Mouse (Mus musculus): ENCODE data around the gene Pard3b. TPM values are rescaled to one million over a fixed set of nuclear protein-coding genes. Genes with fewer than 3 reads are reported as not detected.
"Not testable (repeated sequence)": the region's sequence is repeated elsewhere in the genome, so short reads cannot be mapped to it uniquely, and the experiment has no call there.

Gene Pard3b
- polyA plus RNA-seq, 1 experiment from 2014 or later, result 10.5 TPM

DNA sequence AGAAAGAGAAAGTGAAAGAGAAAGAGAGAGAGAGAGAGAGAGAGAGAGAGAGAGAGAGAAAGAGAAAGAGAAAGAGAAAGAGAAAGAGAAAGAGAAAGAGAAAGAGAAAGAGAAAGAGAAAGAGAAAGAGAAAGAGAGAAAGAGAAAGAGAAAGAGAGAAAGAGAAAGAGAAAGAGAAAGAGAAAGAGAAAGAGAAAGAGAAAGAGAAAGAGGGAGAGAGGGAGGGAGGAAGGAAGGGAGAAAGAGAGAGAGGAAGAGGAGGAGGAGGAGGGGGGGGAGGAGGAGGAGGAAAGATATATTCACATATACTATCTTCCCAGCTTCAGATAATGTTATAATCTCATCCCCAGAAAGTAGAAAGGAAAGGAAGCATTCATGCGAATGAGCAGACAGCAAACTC, 966.0 kb downstream of the Pard3b start:
- not testable (repeated sequence) for H3K4me2 ChIP-seq; H3K9ac ChIP-seq (ENCODE audit: low read depth, low read length); H3K27me3 ChIP-seq (ENCODE audit: control insufficient read depth, insufficient read depth, low read length); H3K4me3 ChIP-seq (ENCODE audit: low read depth, low read length); H3K36me3 ChIP-seq (ENCODE audit: control insufficient read depth, insufficient read depth, low read length); H3K9me3 ChIP-seq (replicated peaks; ENCODE audit: control insufficient read depth, low read length); H3K4me1 ChIP-seq (ENCODE audit: control insufficient read depth, insufficient read depth, low read length); H3K27ac ChIP-seq (ENCODE audit: low read depth, low read length); ATAC-seq (replicated peaks; ENCODE audit: insufficient number of reproducible peaks, low FRiP score, low TSS enrichment)
- WGBS (ENCODE audit: insufficient replicate concordance), result 85% methylated on average over 1 of the region's 1 CpGs

DNA sequence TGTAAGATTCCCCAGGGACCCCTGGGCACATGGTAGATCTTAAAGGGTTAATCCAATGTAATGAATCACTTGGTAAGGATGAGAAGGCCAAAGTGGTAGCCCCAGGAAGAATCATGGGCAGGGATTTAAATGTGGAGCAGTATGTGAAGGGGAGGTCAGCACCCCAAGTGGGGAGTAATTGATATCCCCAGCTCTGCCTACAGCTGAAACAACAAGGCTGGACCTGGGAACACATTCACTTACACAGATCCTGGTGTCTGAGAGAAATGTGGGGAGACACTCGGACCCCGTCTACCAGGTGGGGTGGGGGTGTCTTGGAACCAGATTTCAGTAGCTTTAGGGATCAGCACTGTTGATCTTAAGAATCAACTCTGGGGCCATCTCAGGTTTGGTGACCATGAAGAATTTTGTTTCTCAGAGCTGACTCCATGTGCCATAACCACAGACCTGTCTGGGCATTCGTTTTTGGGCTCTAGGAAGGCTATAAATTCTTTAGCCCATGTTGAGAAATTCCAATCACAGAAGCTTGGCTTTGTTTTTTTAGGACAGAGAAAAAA, 979.6 kb downstream of the Pard3b start:
- H3K9me3 ChIP-seq (replicated peaks; ENCODE audit: control insufficient read depth, low read length), result no peaks in the 10 kb centered on the region
- H3K9ac ChIP-seq (ENCODE audit: low read depth, low read length), result no peak overlapping the region
- H3K4me2 ChIP-seq, result no peak overlapping the region
- H3K27ac ChIP-seq (ENCODE audit: low read depth, low read length), result no peak overlapping the region
- ATAC-seq (replicated peaks; ENCODE audit: insufficient number of reproducible peaks, low FRiP score, low TSS enrichment), result no peak
- H3K27me3 ChIP-seq (ENCODE audit: control insufficient read depth, insufficient read depth, low read length), result no peaks in the 10 kb centered on the region
- H3K36me3 ChIP-seq (ENCODE audit: control insufficient read depth, insufficient read depth, low read length), result no peaks in the 10 kb centered on the region
- H3K4me1 ChIP-seq (ENCODE audit: control insufficient read depth, insufficient read depth, low read length), result no peaks in the 10 kb centered on the region
- 68% methylated on average over 3 of the region's 3 CpGs for WGBS (ENCODE audit: insufficient replicate concordance)
- no peak overlapping the region for H3K4me3 ChIP-seq (ENCODE audit: low read depth, low read length)

DNA sequence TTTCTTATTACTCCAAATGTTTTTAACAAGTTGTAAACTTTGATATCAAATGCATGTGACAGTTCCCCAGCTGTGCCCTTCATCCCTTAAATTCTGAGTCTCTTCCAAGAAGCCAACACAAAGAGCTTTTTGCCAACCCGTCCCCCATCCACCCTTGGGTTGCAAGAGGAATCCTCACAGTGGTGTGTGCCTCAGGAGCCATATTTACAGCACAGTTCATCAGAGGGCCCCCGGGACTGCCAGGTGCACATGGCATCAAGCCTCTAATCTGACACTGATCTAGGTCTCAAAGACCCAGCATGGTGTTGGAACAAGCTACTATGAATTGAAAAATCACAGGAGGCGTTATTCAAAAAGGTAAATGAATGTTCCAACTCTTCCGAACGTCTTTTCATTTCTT, 980.8 kb downstream of the Pard3b start:
- H3K9ac ChIP-seq (ENCODE audit: low read depth, low read length), result no peak overlapping the region
- WGBS (ENCODE audit: insufficient replicate concordance), result 84% methylated on average over 5 of the region's 5 CpGs
- H3K9me3 ChIP-seq (replicated peaks; ENCODE audit: control insufficient read depth, low read length), result no peaks in the 10 kb centered on the region
- no peak overlapping the region for H3K4me2 ChIP-seq
- no peaks in the 10 kb centered on the region for H3K27me3 ChIP-seq (ENCODE audit: control insufficient read depth, insufficient read depth, low read length)
- no peak overlapping the region for H3K4me3 ChIP-seq (ENCODE audit: low read depth, low read length)
- no peaks in the 10 kb centered on the region for H3K36me3 ChIP-seq (ENCODE audit: control insufficient read depth, insufficient read depth, low read length)
- no peak for ATAC-seq (replicated peaks; ENCODE audit: insufficient number of reproducible peaks, low FRiP score, low TSS enrichment)
- H3K4me1 ChIP-seq (ENCODE audit: control insufficient read depth, insufficient read depth, low read length), result no peaks in the 10 kb centered on the region
- no peak overlapping the region for H3K27ac ChIP-seq (ENCODE audit: low read depth, low read length)

DNA sequence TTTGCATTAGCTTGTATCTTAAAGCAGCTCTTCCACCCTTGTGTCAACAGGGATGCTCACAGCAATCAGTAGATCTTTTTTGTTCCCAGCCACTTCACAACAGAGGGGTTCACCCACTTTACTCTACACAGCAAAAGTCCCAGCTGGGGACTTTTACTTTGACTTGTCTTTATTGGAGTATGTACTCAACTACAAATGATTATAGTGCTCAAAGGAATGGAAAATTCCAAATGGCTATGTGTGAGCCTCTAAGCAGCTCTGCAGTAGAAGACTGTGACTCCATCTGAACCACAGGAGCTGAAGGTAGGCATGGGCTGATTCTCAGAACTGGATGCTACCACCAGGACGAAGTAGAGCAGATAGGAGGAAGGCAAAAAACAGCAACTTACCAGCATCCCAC, 983.8 kb downstream of the Pard3b start:
- Histone ChIP-seq H3K9ac (ENCODE audit: low read depth, low read length) (no peak overlapping the region), H3K4me2 (no peak overlapping the region), H3K9me3 (replicated peaks; ENCODE audit: control insufficient read depth, low read length) (no peaks in the 10 kb centered on the region), H3K36me3 (ENCODE audit: control insufficient read depth, insufficient read depth, low read length) (no peaks in the 10 kb centered on the region), H3K4me1 (ENCODE audit: control insufficient read depth, insufficient read depth, low read length) (0 out of 2 replicates have a peak, but pooled peaks cover 3% of the 10 kb centered on the region), H3K27me3 (ENCODE audit: control insufficient read depth, insufficient read depth, low read length) (no peaks in the 10 kb centered on the region), H3K27ac (ENCODE audit: low read depth, low read length) (no peak overlapping the region), H3K4me3 (ENCODE audit: low read depth, low read length) (no peak overlapping the region)
- WGBS (ENCODE audit: insufficient replicate concordance), result 88% methylated on average over 1 of the region's 1 CpGs
- ATAC-seq (replicated peaks; ENCODE audit: insufficient number of reproducible peaks, low FRiP score, low TSS enrichment), result no peak

DNA sequence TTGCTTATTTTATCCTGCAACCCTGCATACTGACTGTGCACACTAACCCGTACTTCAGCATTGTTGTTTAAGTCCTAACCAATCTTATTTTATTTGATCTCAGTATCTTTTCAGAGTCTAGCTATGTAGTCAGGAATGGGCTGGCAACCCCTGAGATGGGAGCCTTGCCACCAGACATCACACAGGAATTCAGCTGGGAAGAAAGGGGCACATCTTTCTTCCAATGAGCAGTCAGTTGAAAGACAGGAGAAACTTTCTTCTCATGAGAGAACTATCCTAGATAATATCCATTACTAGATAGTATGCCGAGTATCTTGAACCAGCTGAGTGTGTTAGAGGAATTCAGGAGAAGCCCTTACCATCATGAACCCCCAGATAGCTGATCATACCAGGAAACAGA, 985.5 kb downstream of the Pard3b start:
- no peak overlapping the region for H3K4me2 ChIP-seq
- ATAC-seq (replicated peaks; ENCODE audit: insufficient number of reproducible peaks, low FRiP score, low TSS enrichment), result no peak
- H3K9me3 ChIP-seq (replicated peaks; ENCODE audit: control insufficient read depth, low read length), result no peaks in the 10 kb centered on the region
- no peaks in the 10 kb centered on the region for H3K27me3 ChIP-seq (ENCODE audit: control insufficient read depth, insufficient read depth, low read length)
- H3K27ac ChIP-seq (ENCODE audit: low read depth, low read length), result no peak overlapping the region
- 72% methylated on average over 2 of the region's 2 CpGs for WGBS (ENCODE audit: insufficient replicate concordance)
- H3K4me1 ChIP-seq (ENCODE audit: control insufficient read depth, insufficient read depth, low read length), result 0 out of 2 replicates have a peak, but pooled peaks cover 3% of the 10 kb centered on the region
- no peak overlapping the region for H3K4me3 ChIP-seq (ENCODE audit: low read depth, low read length)
- H3K36me3 ChIP-seq (ENCODE audit: control insufficient read depth, insufficient read depth, low read length), result no peaks in the 10 kb centered on the region
- no peak overlapping the region for H3K9ac ChIP-seq (ENCODE audit: low read depth, low read length)

DNA sequence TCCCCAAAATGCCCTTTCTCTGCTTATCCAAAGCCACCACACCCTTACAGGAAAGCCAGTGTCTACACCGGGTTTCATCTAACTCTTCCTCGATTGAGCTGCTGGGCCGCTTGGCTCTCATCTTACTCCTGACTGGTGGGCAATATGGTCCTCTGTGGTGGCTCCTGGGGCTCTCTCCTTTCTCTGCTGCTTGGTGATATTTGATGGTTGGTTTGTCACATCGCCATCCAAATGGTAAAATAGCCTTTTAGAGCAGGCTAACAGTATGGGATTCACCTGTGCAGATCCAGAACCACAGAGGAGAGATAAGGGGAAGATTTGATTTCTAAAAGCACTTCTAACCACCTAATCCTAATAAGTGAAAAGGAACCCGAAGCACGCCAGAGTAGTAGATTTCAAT, 986.2 kb downstream of the Pard3b start:
- H3K27ac ChIP-seq (ENCODE audit: low read depth, low read length), result no peak overlapping the region
- no peaks in the 10 kb centered on the region for H3K9me3 ChIP-seq (replicated peaks; ENCODE audit: control insufficient read depth, low read length)
- WGBS (ENCODE audit: insufficient replicate concordance), result 82% methylated on average over 6 of the region's 6 CpGs
- no peaks in the 10 kb centered on the region for H3K27me3 ChIP-seq (ENCODE audit: control insufficient read depth, insufficient read depth, low read length)
- no peaks in the 10 kb centered on the region for H3K36me3 ChIP-seq (ENCODE audit: control insufficient read depth, insufficient read depth, low read length)
- H3K4me2 ChIP-seq, result no peak overlapping the region
- H3K4me3 ChIP-seq (ENCODE audit: low read depth, low read length), result no peak overlapping the region
- ATAC-seq (replicated peaks; ENCODE audit: insufficient number of reproducible peaks, low FRiP score, low TSS enrichment), result no peak
- H3K4me1 ChIP-seq (ENCODE audit: control insufficient read depth, insufficient read depth, low read length), result 0 out of 2 replicates have a peak, but pooled peaks cover 3% of the 10 kb centered on the region
- no peak overlapping the region for H3K9ac ChIP-seq (ENCODE audit: low read depth, low read length)

DNA sequence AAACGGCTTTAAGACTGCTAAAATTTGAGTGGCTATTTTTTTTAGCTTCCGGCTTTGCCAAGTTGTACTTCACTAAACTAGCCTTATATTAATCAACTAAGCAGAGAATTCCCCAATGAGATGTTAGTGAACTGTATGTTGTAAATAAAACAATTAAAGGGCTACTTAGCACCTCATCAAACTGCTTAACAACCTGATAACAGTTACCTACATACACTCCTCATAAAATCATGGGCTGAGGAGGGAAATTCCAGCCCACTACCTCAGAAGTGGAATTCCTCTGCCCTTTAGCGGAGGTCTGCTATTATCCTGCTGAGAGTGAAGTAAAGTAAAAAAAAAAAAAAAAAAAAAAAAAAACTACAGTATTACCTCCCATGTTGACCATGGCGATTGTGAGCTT, 986.7 kb downstream of the Pard3b start:
- Histone ChIP-seq H3K9ac (ENCODE audit: low read depth, low read length) (no peak overlapping the region), H3K27ac (ENCODE audit: low read depth, low read length) (no peak overlapping the region), H3K27me3 (ENCODE audit: control insufficient read depth, insufficient read depth, low read length) (no peaks in the 10 kb centered on the region), H3K4me1 (ENCODE audit: control insufficient read depth, insufficient read depth, low read length) (0 out of 2 replicates have a peak, but pooled peaks cover 3% of the 10 kb centered on the region), H3K4me2 (no peak overlapping the region), H3K4me3 (ENCODE audit: low read depth, low read length) (no peak overlapping the region), H3K36me3 (ENCODE audit: control insufficient read depth, insufficient read depth, low read length) (no peaks in the 10 kb centered on the region), H3K9me3 (replicated peaks; ENCODE audit: control insufficient read depth, low read length) (no peaks in the 10 kb centered on the region)
- 69% methylated on average over 4 of the region's 4 CpGs for WGBS (ENCODE audit: insufficient replicate concordance)
- ATAC-seq (replicated peaks; ENCODE audit: insufficient number of reproducible peaks, low FRiP score, low TSS enrichment), result no peak

DNA sequence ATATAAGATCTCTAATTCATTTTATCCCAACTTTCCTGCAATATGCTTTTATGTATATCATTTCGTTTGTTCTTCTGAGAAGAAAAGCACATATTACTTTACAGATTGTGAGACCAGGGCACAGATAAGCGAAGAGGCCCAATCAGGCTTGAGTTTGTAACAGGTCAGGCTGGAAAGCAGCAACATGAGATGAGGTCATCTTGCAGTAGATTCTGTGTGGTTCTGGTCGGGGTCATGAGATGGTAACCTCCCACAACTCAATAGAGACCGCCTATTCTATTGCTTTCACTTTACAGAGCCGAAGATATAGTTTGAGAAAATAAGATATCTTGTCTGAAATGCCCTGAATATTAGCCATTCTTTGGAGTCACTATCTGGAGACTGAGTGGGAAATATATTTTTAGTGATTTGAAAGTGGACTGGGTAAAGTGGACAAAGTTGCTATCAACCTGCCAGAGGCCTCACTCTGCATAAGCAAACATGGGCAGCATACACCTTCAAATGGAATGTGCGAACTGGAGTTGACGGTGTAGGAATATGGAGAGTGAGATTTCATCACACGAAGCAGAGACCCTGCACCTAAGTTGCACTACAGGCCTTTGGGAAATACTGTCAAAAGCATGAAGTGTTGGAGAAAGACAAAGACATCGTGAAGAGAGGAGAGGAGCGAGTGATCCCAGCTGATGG, 987.3 kb downstream of the Pard3b start:
- 71% methylated on average over 10 of the region's 10 CpGs for WGBS (ENCODE audit: insufficient replicate concordance)
- no peak overlapping the region for H3K27ac ChIP-seq (ENCODE audit: low read depth, low read length)
- H3K27me3 ChIP-seq (ENCODE audit: control insufficient read depth, insufficient read depth, low read length), result no peaks in the 10 kb centered on the region
- no peak overlapping the region for H3K9ac ChIP-seq (ENCODE audit: low read depth, low read length)
- H3K9me3 ChIP-seq (replicated peaks; ENCODE audit: control insufficient read depth, low read length), result no peaks in the 10 kb centered on the region
- H3K36me3 ChIP-seq (ENCODE audit: control insufficient read depth, insufficient read depth, low read length), result no peaks in the 10 kb centered on the region
- no peak overlapping the region for H3K4me3 ChIP-seq (ENCODE audit: low read depth, low read length)
- no peak overlapping the region for H3K4me2 ChIP-seq
- ATAC-seq (replicated peaks; ENCODE audit: insufficient number of reproducible peaks, low FRiP score, low TSS enrichment), result no peak
- peaks cover 3% of the 10 kb centered on the region; the same call in 1 of the 2 replicates for H3K4me1 ChIP-seq (ENCODE audit: control insufficient read depth, insufficient read depth, low read length)

DNA sequence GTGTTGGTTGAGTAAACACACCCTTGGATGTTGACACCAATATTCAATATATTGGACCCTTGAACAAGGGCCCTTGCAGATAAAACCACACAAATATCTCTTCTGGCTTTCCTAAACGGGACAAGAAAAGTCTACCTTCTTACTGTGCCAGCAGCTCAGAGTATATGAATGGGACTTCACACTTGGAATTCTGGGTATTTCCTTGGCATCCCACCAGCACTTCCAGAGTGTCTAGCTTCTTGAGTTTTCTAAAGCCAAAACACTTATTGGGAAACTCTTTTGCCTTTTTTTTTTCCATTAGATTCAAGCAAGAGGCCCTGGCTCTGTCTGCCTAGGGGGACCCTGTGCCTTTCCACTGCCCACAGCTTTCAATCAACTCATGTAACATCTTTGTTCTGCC, 991.3 kb downstream of the Pard3b start:
- Histone ChIP-seq H3K27ac (ENCODE audit: low read depth, low read length) (no peak overlapping the region), H3K9me3 (replicated peaks; ENCODE audit: control insufficient read depth, low read length) (no peaks in the 10 kb centered on the region), H3K9ac (ENCODE audit: low read depth, low read length) (no peak overlapping the region), H3K4me2 (no peak overlapping the region), H3K36me3 (ENCODE audit: control insufficient read depth, insufficient read depth, low read length) (no peaks in the 10 kb centered on the region), H3K4me3 (ENCODE audit: low read depth, low read length) (no peak overlapping the region), H3K4me1 (ENCODE audit: control insufficient read depth, insufficient read depth, low read length) (peaks cover 7% of the 10 kb centered on the region), H3K27me3 (ENCODE audit: control insufficient read depth, insufficient read depth, low read length) (no peaks in the 10 kb centered on the region)
- ATAC-seq (replicated peaks; ENCODE audit: insufficient number of reproducible peaks, low FRiP score, low TSS enrichment), result no peak
- 63% methylated on average over 1 of the region's 1 CpGs for WGBS (ENCODE audit: insufficient replicate concordance)
